Mouse (Mus musculus) heart, adult 18-20 months (tissue): ENCODE results near the gene Dmxl2. TPM values are rescaled to one million over a fixed set of nuclear protein-coding genes. Genes with fewer than 3 reads are reported as not detected.

Source experiments
- DNase-seq, 2 experiments: peaks; one replicate each; pipeline ENCODE4 v3.0.0; 2021 to 2022; ENCODE audit warnings: mixed read lengths in 1 of 2
- total RNA-seq, 2 experiments: library from RNA; stranded (reverse); gene quantifications; 2 replicates each; pipeline ENCODE4 v1.2.3; 2021

Gene Dmxl2
- total RNA-seq, 2 experiments from 2014 or later: 28.4 to 28.6 TPM

GRCm38 (mm10) chr9:54499791-54500190 lies 1.6 kb downstream of the Dmxl2 start:
- DNase-seq: no peak

GRCm38 (mm10) chr9:54499291-54499690 lies 2.1 kb downstream of the Dmxl2 start:
- DNase-seq: no peak

- no peak for DNase-seq
Observed at GRCm38 (mm10) chr9:54490431-54490830, 11.0 kb downstream of the Dmxl2 start.

GRCm38 (mm10) chr9:54489599-54489998 lies 11.8 kb downstream of the Dmxl2 start:
- DNase-seq: no peak

GRCm38 (mm10) chr9:54484927-54485326 lies 16.5 kb downstream of the Dmxl2 start:
- no peak for DNase-seq

- DNase-seq: no peak
Observed at GRCm38 (mm10) chr9:54483215-54483614, 18.2 kb downstream of the Dmxl2 start.

- DNase-seq: no peak
Observed at GRCm38 (mm10) chr9:54482763-54483162, 18.7 kb downstream of the Dmxl2 start.

- DNase-seq: no peak
Observed at GRCm38 (mm10) chr9:54479054-54479453, 22.4 kb downstream of the Dmxl2 start.

GRCm38 (mm10) chr9:54478117-54478516 lies 23.3 kb downstream of the Dmxl2 start:
- no peak for DNase-seq

- DNase-seq: no peak
Observed at GRCm38 (mm10) chr9:54474546-54474945, 26.9 kb downstream of the Dmxl2 start.

- no peak for DNase-seq
Observed at GRCm38 (mm10) chr9:54474031-54474430, 27.4 kb downstream of the Dmxl2 start.

- DNase-seq: no peak
Observed at GRCm38 (mm10) chr9:54472784-54473183, 28.6 kb downstream of the Dmxl2 start.

GRCm38 (mm10) chr9:54469339-54469738 lies 32.1 kb downstream of the Dmxl2 start:
- no peak for DNase-seq

- DNase-seq: no peak
Observed at GRCm38 (mm10) chr9:54467433-54467933, 33.9 kb downstream of the Dmxl2 start.

GRCm38 (mm10) chr9:54463483-54464054 lies 37.9 kb downstream of the Dmxl2 start:
- no peak for DNase-seq

- DNase-seq: no peak
Observed at GRCm38 (mm10) chr9:54439015-54439414, 62.4 kb downstream of the Dmxl2 start.

GRCm38 (mm10) chr9:54438246-54438645 lies 63.2 kb downstream of the Dmxl2 start:
- DNase-seq: peak; percentile 6 to 45

- no peak for DNase-seq
Observed at GRCm38 (mm10) chr9:54416238-54416637, 85.2 kb downstream of the Dmxl2 start.

GRCm38 (mm10) chr9:54356756-54357155 lies 144.7 kb downstream of the Dmxl2 start:
- DNase-seq: no peak

- no peak for DNase-seq
Observed at GRCm38 (mm10) chr9:54342026-54342425, 159.4 kb downstream of the Dmxl2 start.

- DNase-seq: peak; percentile 6 to 50
Observed at GRCm38 (mm10) chr9:54336532-54337144, 164.8 kb downstream of the Dmxl2 start.

- no peak for DNase-seq
Observed at GRCm38 (mm10) chr9:54335582-54335981, 165.8 kb downstream of the Dmxl2 start.

GRCm38 (mm10) chr9:54329201-54329600 lies 172.2 kb downstream of the Dmxl2 start:
- DNase-seq: no peak

GRCm38 (mm10) chr9:54323456-54323855 lies 178.0 kb downstream of the Dmxl2 start:
- peak; percentile 2 to 16 for DNase-seq
